Mouse (Mus musculus) forebrain, embryonic 16.5 days (tissue): ENCODE data around the gene Efna5. TPM values are rescaled to one million over a fixed set of nuclear protein-coding genes. Genes with fewer than 3 reads are reported as not detected.

Source experiments
- ATAC-seq: fragments of 200-750 bp; cut with Nextera tagmentation; 2 replicates; pipeline ENCODE4 v1.8.0; 2017; ENCODE audit warnings: mild to moderate bottlenecking, moderate library complexity
- H3K27ac ChIP-seq: fragments of 300-500 bp; sonication (generic); 2 replicates; pipeline ENCODE4 v1.5.1; 2014; ENCODE audit warnings: low read length, control low read depth
- H3K27me3 ChIP-seq: fragments of 300-500 bp; sonication (generic); replicated peaks from 2 replicates; pipeline ENCODE4 v1.6.1; 2014; ENCODE audit warnings: low read length; ENCODE audit not compliant: control insufficient read depth, insufficient read depth
- H3K36me3 ChIP-seq: fragments of 300-500 bp; sonication (generic); 2 replicates; pipeline ENCODE4 v1.6.1; 2014; ENCODE audit not compliant: control insufficient read depth, insufficient read depth
- H3K4me1 ChIP-seq: fragments of 300-500 bp; sonication (generic); replicated peaks from 2 replicates; pipeline ENCODE4 v1.6.1; 2014; ENCODE audit warnings: low read length; ENCODE audit not compliant: control insufficient read depth, insufficient read depth
- H3K4me2 ChIP-seq: fragments of 300-500 bp; sonication (generic); 2 replicates; pipeline ENCODE4 v1.6.1; 2014; ENCODE audit warnings: mild to moderate bottlenecking, low read length, control low read depth
- H3K4me3 ChIP-seq: fragments of 300-500 bp; sonication (generic); replicated peaks from 2 replicates; pipeline ENCODE4 v1.5.1; 2014; ENCODE audit warnings: mild to moderate bottlenecking, low read length, control low read depth
- H3K9ac ChIP-seq: fragments of 300-500 bp; sonication (generic); replicated peaks from 2 replicates; pipeline ENCODE4 v1.6.1; 2014; ENCODE audit warnings: low read depth, low read length, control low read depth
- H3K9me3 ChIP-seq: fragments of 300-500 bp; sonication (generic); 2 replicates; pipeline ENCODE4 v1.6.1; 2016; ENCODE audit warnings: low read length; ENCODE audit not compliant: control insufficient read depth
- WGBS: fragments of 180-500 bp; shearing (Covaris S2); extraction: QIAGEN DNeasy Blood & Tissue Kit; methylation state at CpG from one replicate; pipeline ENCODE4 v1.1.7; 2014; 5-methylcytosine and 5-hydroxymethylcytosine counted together
- polyA plus RNA-seq: library from polyadenylated mRNA; unstranded; fragments of >200 nt; fragmentation: Nextera tagmentation; extraction: Ambion mirVana; gene quantifications from 2 replicates; pipeline ENCODE4 v1.2.1, GENCODE M21; 2015

Efna5 gene
- polyA plus RNA-seq, 1 experiment from 2014 or later = 22.4 TPM

DNA sequence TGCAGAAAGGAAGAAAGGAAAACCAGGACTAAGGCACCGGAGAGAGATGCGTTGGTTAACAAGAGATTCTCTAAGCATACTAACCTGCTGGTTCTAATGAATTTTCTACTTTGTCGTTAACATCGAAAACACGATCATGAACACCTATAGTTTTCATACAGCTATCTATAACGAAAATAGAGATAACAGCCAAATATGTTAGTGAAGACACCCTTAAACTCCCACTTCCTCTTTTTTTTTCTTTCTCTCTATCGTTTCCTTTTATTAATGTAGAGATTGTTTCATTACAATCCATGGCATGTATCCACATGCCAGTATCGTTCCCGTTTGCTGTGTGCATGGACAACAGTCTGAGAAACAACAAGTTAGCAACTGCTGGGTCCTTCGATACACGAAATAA is 267.9 kb downstream of the Efna5 start:
- H3K9me3 ChIP-seq = no peaks in the 10 kb centered on the region
- no peaks in the 10 kb centered on the region for H3K36me3 ChIP-seq
- no peak overlapping the region for H3K4me2 ChIP-seq
- no peak overlapping the region for H3K27ac ChIP-seq
- no peak overlapping the region for H3K9ac ChIP-seq
- ATAC-seq = no peak
- H3K4me1 ChIP-seq = peaks cover 9% of the 10 kb centered on the region
- H3K27me3 ChIP-seq = peaks cover 4% of the 10 kb centered on the region; the same call in 1 of the 2 replicates
- H3K4me3 ChIP-seq = no peak overlapping the region
- whole genome bisulfite sequencing = 91% methylated on average over 11 of the region's 11 CpGs

DNA sequence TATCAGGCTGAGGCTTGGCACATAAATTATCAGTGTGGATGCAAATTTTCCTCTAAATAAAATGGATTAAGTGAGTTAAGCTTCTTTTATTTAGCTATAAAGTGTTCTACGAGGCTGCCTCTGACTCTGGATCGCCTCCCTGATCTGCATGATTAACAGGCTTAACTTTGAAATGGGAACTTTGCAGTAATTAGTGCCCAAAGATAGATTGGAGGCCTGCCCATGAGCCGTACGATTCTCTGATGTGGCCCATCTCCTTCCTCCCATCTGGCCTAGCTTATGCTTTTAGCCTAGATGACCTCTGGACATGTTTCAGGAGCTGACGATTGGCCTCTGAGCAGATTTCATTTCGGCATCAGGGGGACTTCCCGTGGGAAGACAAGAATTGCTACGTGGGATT is 273.0 kb downstream of the Efna5 start:
- Histone ChIP-seq H3K36me3 (no peaks in the 10 kb centered on the region), H3K27ac (no peak overlapping the region), H3K4me2 (no peak overlapping the region), H3K9ac (no peak overlapping the region), H3K4me1 (peaks cover 17% of the 10 kb centered on the region), H3K4me3 (no peak overlapping the region), H3K27me3 (peaks cover 6% of the 10 kb centered on the region; the same call in 1 of the 2 replicates), H3K9me3 (no peaks in the 10 kb centered on the region)
- 10% methylated on average over 8 of the region's 8 CpGs for WGBS
- ATAC-seq = peak; percentile 44

DNA sequence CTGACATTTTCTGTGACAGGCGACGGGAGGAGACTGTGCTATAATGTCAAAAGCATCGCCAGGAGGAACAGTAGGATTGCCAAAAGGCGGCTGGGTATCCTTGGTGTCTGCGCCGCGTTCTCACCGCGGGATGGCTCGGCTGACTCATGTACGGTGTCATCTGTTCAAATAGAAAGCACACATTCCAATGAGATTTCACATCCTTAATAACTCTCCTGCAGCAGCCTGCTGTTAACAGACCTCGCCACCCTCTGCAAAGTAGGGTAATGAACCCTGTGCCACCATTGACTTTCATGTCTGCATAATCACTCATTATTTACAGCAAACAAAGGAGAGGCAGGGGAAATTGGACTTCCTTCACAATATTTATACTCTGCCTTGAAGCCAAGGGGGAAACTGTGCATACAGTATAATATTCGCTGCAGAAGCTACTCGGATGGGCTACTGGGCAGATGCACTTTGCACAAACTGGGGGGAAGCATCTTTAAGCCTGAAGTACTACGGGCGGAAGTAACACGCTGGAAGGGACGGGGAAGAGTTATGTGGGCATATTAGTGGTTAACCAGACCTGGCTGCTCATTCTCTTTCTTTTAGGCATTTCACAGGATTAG is 273.7 kb downstream of the Efna5 start:
- peaks cover 17% of the 10 kb centered on the region for H3K4me1 ChIP-seq
- peak overlapping the region; percentile 7 for H3K4me3 ChIP-seq
- H3K36me3 ChIP-seq = no peaks in the 10 kb centered on the region
- ATAC-seq = peak; percentile 85
- H3K4me2 ChIP-seq = peak overlapping the region; percentile 38
- no peak overlapping the region for H3K9ac ChIP-seq
- 23% methylated on average over 18 of the region's 18 CpGs for WGBS
- H3K27ac ChIP-seq = no peak overlapping the region
- H3K27me3 ChIP-seq = peaks cover 6% of the 10 kb centered on the region; the same call in 1 of the 2 replicates
- H3K9me3 ChIP-seq = no peaks in the 10 kb centered on the region

DNA sequence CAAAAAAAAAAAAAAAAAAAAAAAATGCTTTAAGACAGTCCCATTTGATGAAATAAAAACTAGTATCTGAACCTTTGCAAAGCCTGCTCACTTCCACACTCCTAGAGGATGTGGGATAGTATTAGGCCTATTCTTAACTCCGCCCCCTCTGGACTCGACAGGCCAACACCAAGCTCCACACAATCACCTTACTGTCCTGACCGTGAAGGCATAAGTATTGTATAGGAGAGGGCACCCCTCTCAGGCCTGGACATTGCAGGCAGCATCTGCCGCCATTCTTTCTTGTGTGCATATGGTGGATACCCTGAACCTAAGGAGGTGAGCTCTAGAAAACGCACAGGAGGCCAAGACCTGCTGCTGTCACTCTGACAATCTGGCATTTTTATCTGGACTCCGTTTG is 274.4 kb downstream of the Efna5 start:
- ATAC-seq = peak; percentile 35; the same call in 1 of the 2 replicates
- Histone ChIP-seq H3K9ac (no peak overlapping the region), H3K4me2 (no peak overlapping the region), H3K4me1 (peaks cover 17% of the 10 kb centered on the region), H3K27me3 (peaks cover 6% of the 10 kb centered on the region; the same call in 1 of the 2 replicates), H3K27ac (no peak overlapping the region), H3K36me3 (no peaks in the 10 kb centered on the region), H3K4me3 (no peak overlapping the region), H3K9me3 (no peaks in the 10 kb centered on the region)
- WGBS = 74% methylated on average over 6 of the region's 6 CpGs

DNA sequence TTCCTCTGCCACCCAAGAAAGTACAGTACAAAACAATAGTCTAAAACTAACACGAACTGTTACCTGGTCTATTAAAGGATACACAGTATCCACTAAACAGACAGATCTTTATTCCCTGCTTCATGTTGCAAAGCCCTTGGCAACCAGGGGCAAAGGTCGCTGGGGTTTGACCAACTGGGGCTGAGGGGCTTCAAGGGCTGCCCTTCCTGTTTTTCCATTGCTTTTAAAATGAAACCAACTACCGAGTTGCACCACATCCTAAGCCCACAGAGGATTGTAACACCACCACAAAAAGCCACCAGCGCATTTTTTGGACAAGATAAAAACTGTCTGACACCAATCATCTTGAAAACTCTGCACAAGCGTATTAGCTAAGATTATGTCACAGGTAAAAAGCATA is 276.8 kb downstream of the Efna5 start:
- Histone ChIP-seq H3K27ac (no peak overlapping the region), H3K9me3 (no peaks in the 10 kb centered on the region), H3K4me2 (no peak overlapping the region), H3K9ac (no peak overlapping the region), H3K4me3 (no peak overlapping the region), H3K4me1 (peaks cover 17% of the 10 kb centered on the region), H3K27me3 (peaks cover 2% of the 10 kb centered on the region; the same call in 1 of the 2 replicates), H3K36me3 (no peaks in the 10 kb centered on the region)
- 70% methylated on average over 5 of the region's 5 CpGs for WGBS
- no peak for ATAC-seq

DNA sequence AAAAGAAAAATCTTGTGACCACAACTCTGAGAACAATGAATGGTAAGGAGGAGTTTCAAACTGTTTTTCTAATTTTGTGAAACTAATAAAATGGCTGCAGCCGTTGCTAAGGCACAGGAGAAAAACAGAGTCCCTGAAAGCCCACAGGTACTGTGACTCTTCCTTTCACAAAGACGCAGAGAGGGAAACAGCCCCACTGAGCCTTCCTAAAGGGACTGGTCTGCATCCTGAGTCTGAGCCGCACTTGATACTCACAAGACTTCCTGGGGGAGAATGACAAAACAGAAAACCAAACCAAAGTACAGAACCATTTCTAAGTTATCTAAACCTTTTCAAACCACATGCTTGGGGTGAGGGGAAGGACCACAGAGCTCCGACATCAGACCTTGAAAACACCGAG is 277.5 kb downstream of the Efna5 start:
- no peak for ATAC-seq
- no peak overlapping the region for H3K27ac ChIP-seq
- H3K36me3 ChIP-seq = no peaks in the 10 kb centered on the region
- 56% methylated on average over 5 of the region's 5 CpGs for WGBS
- H3K9me3 ChIP-seq = no peaks in the 10 kb centered on the region
- no peak overlapping the region for H3K4me2 ChIP-seq
- H3K27me3 ChIP-seq = peaks cover 2% of the 10 kb centered on the region; the same call in 1 of the 2 replicates
- no peak overlapping the region for H3K9ac ChIP-seq
- H3K4me1 ChIP-seq = peaks cover 23% of the 10 kb centered on the region
- no peak overlapping the region for H3K4me3 ChIP-seq

DNA sequence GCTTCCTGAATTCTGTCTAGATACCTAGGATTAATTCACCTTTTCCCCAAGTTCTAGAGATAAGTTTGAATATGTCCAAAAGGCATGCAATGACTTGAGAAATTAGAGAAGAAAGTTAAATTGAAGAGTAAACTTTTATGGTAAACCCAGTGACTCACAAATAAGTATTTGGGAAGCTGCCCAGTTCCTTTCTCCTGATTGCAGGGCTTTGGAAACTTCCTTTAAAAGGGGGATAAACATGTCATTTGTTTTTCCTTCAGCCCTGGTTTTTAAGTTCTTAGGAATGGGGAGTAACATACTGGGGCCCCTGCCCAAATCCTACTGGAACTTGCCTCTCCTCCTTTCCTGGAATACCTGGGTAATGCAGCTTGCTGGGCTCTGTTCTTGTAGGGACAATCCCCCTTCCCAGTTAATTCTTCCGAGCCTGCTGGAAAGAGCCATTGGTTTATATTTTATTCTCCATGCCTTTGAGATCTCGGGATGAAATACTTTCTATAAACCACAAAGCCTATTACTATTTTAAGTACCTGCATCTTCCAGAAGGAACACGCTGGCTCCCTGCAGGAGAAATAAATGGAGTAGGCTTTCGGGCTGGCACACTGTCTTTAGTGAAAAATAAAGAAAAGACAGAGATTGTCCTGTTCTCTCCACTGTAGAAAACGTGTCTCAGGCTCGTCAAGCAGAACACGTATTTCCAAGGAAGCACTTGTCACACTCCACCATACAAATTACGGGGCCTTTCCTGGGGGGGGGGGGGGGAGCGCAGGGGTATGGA is 282.2 kb downstream of the Efna5 start:
- Histone ChIP-seq H3K4me1 (peaks cover 6% of the 10 kb centered on the region), H3K36me3 (no peaks in the 10 kb centered on the region), H3K27ac (no peak overlapping the region), H3K4me3 (no peak overlapping the region), H3K27me3 (no peaks in the 10 kb centered on the region), H3K9me3 (no peaks in the 10 kb centered on the region), H3K9ac (no peak overlapping the region), H3K4me2 (no peak overlapping the region)
- no peak for ATAC-seq
- WGBS = 34% methylated on average over 9 of the region's 9 CpGs

DNA sequence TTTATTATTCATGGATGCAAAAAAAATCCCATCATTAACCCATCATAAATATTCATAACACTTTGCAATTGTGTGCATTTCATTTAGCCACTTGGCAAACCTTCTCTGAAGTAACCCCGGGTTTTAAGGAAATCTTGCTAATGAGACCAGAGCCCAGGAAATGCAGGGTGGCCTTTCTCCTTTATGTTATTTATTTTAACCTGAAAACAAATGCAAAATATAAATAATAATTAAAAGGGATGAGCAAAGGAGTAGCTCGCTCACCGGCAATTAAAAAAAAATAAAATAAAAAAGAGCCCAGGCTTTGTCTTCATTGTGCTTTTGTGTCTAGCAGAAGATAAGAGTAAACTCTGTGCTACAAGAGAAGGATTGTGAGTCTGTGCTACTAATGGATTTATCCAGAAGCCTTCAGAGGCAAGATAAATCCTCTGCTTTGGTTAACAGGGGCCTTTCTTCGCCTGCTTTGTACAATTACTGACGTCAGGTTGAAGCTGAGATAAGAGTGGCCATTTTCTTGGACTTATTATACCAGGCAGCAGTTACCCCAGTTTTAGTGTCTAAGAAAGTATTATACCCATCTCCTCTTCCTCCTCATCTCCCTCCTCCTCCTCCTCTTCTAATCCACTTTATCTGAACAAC is 288.6 kb downstream of the Efna5 start:
- H3K27ac ChIP-seq = no peak overlapping the region
- no peaks in the 10 kb centered on the region for H3K36me3 ChIP-seq
- 17% methylated on average over 5 of the region's 5 CpGs for WGBS
- H3K27me3 ChIP-seq = no peaks in the 10 kb centered on the region
- H3K4me2 ChIP-seq = no peak overlapping the region
- no peak; the same call in none of the 2 replicates for ATAC-seq
- no peak overlapping the region for H3K4me3 ChIP-seq
- H3K9ac ChIP-seq = no peak overlapping the region
- peaks cover 16% of the 10 kb centered on the region for H3K4me1 ChIP-seq
- H3K9me3 ChIP-seq = no peaks in the 10 kb centered on the region
